Mouse (Mus musculus) ovary, postnatal 14 days (tissue): ENCODE data around the gene Methig1.

ENCODE experiments used
- DNase-seq: peaks from one replicate; pipeline ENCODE4 v3.0.0; 2022; ENCODE audit warnings: low spot score

Methig1 gene

GRCm38 (mm10) chr15:100423916-100424315 lies 71.0 kb downstream of the Methig1 start:
- no peak for DNase-seq

DNA sequence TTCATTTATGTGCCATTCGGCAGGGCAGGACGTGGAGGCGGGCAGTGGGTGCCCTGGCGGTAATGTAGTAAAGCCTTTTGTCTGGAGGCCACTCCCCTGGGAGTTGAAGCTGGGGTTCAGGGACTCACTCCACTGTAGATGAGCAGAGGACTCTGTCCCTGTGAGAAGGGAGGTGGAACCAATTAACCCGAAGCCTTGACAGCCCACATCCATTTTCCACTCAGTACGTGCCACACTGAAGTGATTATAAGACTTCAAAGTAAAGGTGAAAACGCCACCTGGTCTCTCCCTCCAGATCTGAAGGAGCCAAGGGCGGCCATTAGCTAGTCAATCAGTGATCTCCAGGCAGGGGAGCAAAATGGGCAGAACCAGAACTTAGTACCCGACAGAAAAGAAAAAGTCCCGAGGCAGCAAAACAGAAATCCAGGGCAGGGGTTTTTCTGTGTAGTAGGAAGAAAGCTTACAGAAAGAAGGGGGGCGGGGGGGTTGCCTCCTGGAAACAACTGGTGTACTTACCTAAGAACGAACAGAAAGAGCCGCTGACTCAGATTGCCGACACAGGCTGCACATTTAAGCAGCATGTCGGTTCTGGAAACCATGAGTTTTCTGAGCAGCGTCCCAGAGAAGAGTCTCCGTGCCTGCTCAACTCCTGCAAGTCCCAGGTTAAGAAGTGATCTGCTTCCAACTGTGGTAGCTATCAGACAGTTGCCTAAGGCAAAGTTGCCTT lies 71.6 kb downstream of the Methig1 start, which contains the start of gene Slc11a2:
Slc11a2 (minus strand) TSS at position 677 of the 727 bp plus-strand sequence.
- no peak for DNase-seq

- no peak for DNase-seq
These were observed 75.5 kb downstream of the Methig1 start for GRCm38 (mm10) chr15:100428296-100428905.

DNA sequence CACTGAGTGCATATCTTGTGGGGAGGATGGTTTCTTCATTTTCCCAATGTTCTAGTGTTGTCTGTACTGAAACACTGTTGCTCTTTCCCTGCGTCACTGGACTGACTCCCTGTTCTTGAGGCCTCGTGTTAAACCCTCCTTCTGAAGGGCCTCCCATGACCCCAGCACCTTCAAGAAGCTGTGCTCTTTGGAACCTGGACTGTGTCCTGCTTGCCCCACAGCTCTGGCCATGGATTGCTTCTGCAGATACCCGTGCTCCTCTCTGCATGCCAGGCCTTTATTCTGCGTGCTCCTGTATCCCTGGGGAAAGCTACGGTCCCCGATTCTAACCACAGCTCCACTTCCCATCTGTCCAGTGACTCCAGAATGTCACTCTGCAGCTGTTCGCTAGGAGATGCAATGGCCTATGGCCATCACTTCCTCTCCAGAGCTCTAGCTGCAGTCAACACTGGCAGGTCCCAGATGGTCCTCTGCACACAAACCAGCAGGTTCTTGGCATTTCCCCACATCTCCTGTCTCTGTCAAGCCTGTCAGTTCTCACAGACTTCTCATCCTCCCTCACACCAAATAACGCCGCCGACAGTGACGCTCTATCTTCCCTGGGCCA lies 77.1 kb downstream of the Methig1 start:
- DNase-seq = no peak

DNA sequence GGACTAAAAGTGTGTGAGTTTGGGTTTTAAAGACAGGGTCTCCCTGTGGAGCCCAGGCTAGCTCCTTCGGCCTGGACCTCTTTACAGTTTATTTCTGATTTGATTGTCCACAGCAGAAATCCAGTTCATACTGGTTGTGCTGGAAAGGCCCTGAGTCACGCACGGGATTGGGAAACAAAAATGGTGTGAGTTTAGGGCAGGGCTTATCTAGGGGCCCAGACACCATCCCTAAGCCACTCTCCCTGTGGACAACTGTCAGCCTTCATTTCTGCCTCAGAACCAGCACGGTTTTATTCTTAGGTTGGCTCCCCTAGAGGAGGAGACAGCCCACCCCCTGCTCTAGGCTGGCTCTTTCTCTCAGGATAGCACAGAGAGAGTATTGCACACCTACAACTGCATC lies 80.3 kb downstream of the Methig1 start:
- DNase-seq = no peak
